Mouse (Mus musculus): ENCODE results near the gene Ntm. TPM values are rescaled to one million over a fixed set of nuclear protein-coding genes. Genes with fewer than 3 reads are reported as not detected.

The Ntm gene
- polyA plus RNA-seq, 1 experiment, result 5.4 TPM

GRCm38 (mm10) chr9:29451232-29451631 is 511.7 kb downstream of the Ntm start:
- no peak overlapping the region for H3K4me3 ChIP-seq (ENCODE audit: control insufficient read depth, low read depth, low read length)
- TF ChIP-seq POLR2A (IDR thresholded peaks at IDR 0.05; ENCODE audit: control insufficient read depth, low read depth, low read length), result no peak
- no peak for TF ChIP-seq CTCF (IDR thresholded peaks at IDR 0.05; ENCODE audit: control insufficient read depth, insufficient read depth, insufficient replicate concordance, low read depth, low read length)
- no peaks in the 10 kb centered on the region for H3K36me3 ChIP-seq (ENCODE audit: control insufficient read depth, insufficient read depth, low read length)
- H3K27ac ChIP-seq (ENCODE audit: control insufficient read depth, insufficient read depth, low read depth, low read length), result no peak overlapping the region
- H3K4me1 ChIP-seq (ENCODE audit: control insufficient read depth, insufficient read depth, low read length), result no peaks in the 10 kb centered on the region
- no peaks in the 10 kb centered on the region for H3K27me3 ChIP-seq (ENCODE audit: control insufficient read depth, insufficient read depth, low read length)

GRCm38 (mm10) chr9:29444001-29444400 is 518.9 kb downstream of the Ntm start:
- no peaks in the 10 kb centered on the region for H3K36me3 ChIP-seq (ENCODE audit: control insufficient read depth, insufficient read depth, low read length)
- no peak overlapping the region for H3K27ac ChIP-seq (ENCODE audit: control insufficient read depth, insufficient read depth, low read depth, low read length)
- no peak for TF ChIP-seq CTCF (IDR thresholded peaks at IDR 0.05; ENCODE audit: control insufficient read depth, insufficient read depth, insufficient replicate concordance, low read depth, low read length)
- no peak for TF ChIP-seq POLR2A (IDR thresholded peaks at IDR 0.05; ENCODE audit: control insufficient read depth, low read depth, low read length)
- H3K27me3 ChIP-seq (ENCODE audit: control insufficient read depth, insufficient read depth, low read length), result no peaks in the 10 kb centered on the region
- no peaks in the 10 kb centered on the region for H3K4me1 ChIP-seq (ENCODE audit: control insufficient read depth, insufficient read depth, low read length)
- H3K4me3 ChIP-seq (ENCODE audit: control insufficient read depth, low read depth, low read length), result no peak overlapping the region

- no peaks in the 10 kb centered on the region for H3K27me3 ChIP-seq (ENCODE audit: control insufficient read depth, insufficient read depth, low read length)
- H3K27ac ChIP-seq (ENCODE audit: control insufficient read depth, insufficient read depth, low read depth, low read length), result no peak overlapping the region
- TF ChIP-seq POLR2A (IDR thresholded peaks at IDR 0.05; ENCODE audit: control insufficient read depth, low read depth, low read length) (no peak), CTCF (IDR thresholded peaks at IDR 0.05; ENCODE audit: control insufficient read depth, insufficient read depth, insufficient replicate concordance, low read depth, low read length) (no peak)
- no peaks in the 10 kb centered on the region for H3K4me1 ChIP-seq (ENCODE audit: control insufficient read depth, insufficient read depth, low read length)
- no peaks in the 10 kb centered on the region for H3K36me3 ChIP-seq (ENCODE audit: control insufficient read depth, insufficient read depth, low read length)
- H3K4me3 ChIP-seq (ENCODE audit: control insufficient read depth, low read depth, low read length), result no peak overlapping the region
Measured at GRCm38 (mm10) chr9:29439401-29439800, 523.5 kb downstream of the Ntm start.

- H3K4me3 ChIP-seq (ENCODE audit: control insufficient read depth, low read depth, low read length), result no peak overlapping the region
- TF ChIP-seq POLR2A (IDR thresholded peaks at IDR 0.05; ENCODE audit: control insufficient read depth, low read depth, low read length), result no peak
- H3K4me1 ChIP-seq (ENCODE audit: control insufficient read depth, insufficient read depth, low read length), result no peaks in the 10 kb centered on the region
- H3K27me3 ChIP-seq (ENCODE audit: control insufficient read depth, insufficient read depth, low read length), result no peaks in the 10 kb centered on the region
- no peaks in the 10 kb centered on the region for H3K36me3 ChIP-seq (ENCODE audit: control insufficient read depth, insufficient read depth, low read length)
- no peak overlapping the region for H3K27ac ChIP-seq (ENCODE audit: control insufficient read depth, insufficient read depth, low read depth, low read length)
Measured at GRCm38 (mm10) chr9:29434611-29435010, 528.3 kb downstream of the Ntm start.

- H3K27me3 ChIP-seq (ENCODE audit: control insufficient read depth, insufficient read depth, low read length), result no peaks in the 10 kb centered on the region
- TF ChIP-seq CTCF (IDR thresholded peaks at IDR 0.05; ENCODE audit: control insufficient read depth, insufficient read depth, insufficient replicate concordance, low read depth, low read length), result no peak
- TF ChIP-seq POLR2A (IDR thresholded peaks at IDR 0.05; ENCODE audit: control insufficient read depth, low read depth, low read length), result no peak
- no peak overlapping the region for H3K27ac ChIP-seq (ENCODE audit: control insufficient read depth, insufficient read depth, low read depth, low read length)
Measured at GRCm38 (mm10) chr9:29433910-29434309, 529.0 kb downstream of the Ntm start.

GRCm38 (mm10) chr9:29433156-29433555 is 529.8 kb downstream of the Ntm start:
- Histone ChIP-seq H3K27me3 (ENCODE audit: control insufficient read depth, insufficient read depth, low read length) (no peaks in the 10 kb centered on the region), H3K36me3 (ENCODE audit: control insufficient read depth, insufficient read depth, low read length) (no peaks in the 10 kb centered on the region), H3K27ac (ENCODE audit: control insufficient read depth, insufficient read depth, low read depth, low read length) (no peak overlapping the region), H3K4me3 (ENCODE audit: control insufficient read depth, low read depth, low read length) (no peak overlapping the region), H3K4me1 (ENCODE audit: control insufficient read depth, insufficient read depth, low read length) (no peaks in the 10 kb centered on the region)
- no peak for TF ChIP-seq POLR2A (IDR thresholded peaks at IDR 0.05; ENCODE audit: control insufficient read depth, low read depth, low read length)
- no peak for TF ChIP-seq CTCF (IDR thresholded peaks at IDR 0.05; ENCODE audit: control insufficient read depth, insufficient read depth, insufficient replicate concordance, low read depth, low read length)

More at GRCm38 (mm10) chr9:29433910-29434309, 529.0 kb downstream of the Ntm start:
- Histone ChIP-seq H3K36me3 (ENCODE audit: control insufficient read depth, insufficient read depth, low read length) (no peaks in the 10 kb centered on the region), H3K4me1 (ENCODE audit: control insufficient read depth, insufficient read depth, low read length) (no peaks in the 10 kb centered on the region), H3K4me3 (ENCODE audit: control insufficient read depth, low read depth, low read length) (no peak overlapping the region)

GRCm38 (mm10) chr9:29431590-29431989 is 531.4 kb downstream of the Ntm start:
- TF ChIP-seq POLR2A (IDR thresholded peaks at IDR 0.05; ENCODE audit: control insufficient read depth, low read depth, low read length) (no peak), CTCF (IDR thresholded peaks at IDR 0.05; ENCODE audit: control insufficient read depth, insufficient read depth, insufficient replicate concordance, low read depth, low read length) (no peak)
- H3K36me3 ChIP-seq (ENCODE audit: control insufficient read depth, insufficient read depth, low read length), result no peaks in the 10 kb centered on the region
- H3K4me3 ChIP-seq (ENCODE audit: control insufficient read depth, low read depth, low read length), result no peak overlapping the region
- H3K4me1 ChIP-seq (ENCODE audit: control insufficient read depth, insufficient read depth, low read length), result no peaks in the 10 kb centered on the region
- H3K27me3 ChIP-seq (ENCODE audit: control insufficient read depth, insufficient read depth, low read length), result no peaks in the 10 kb centered on the region
- H3K27ac ChIP-seq (ENCODE audit: control insufficient read depth, insufficient read depth, low read depth, low read length), result no peak overlapping the region

- Histone ChIP-seq H3K27me3 (ENCODE audit: control insufficient read depth, insufficient read depth, low read length) (no peaks in the 10 kb centered on the region), H3K27ac (ENCODE audit: control insufficient read depth, insufficient read depth, low read depth, low read length) (no peak overlapping the region), H3K4me3 (ENCODE audit: control insufficient read depth, low read depth, low read length) (no peak overlapping the region), H3K36me3 (ENCODE audit: control insufficient read depth, insufficient read depth, low read length) (no peaks in the 10 kb centered on the region), H3K4me1 (ENCODE audit: control insufficient read depth, insufficient read depth, low read length) (no peaks in the 10 kb centered on the region)
- TF ChIP-seq CTCF (IDR thresholded peaks at IDR 0.05; ENCODE audit: control insufficient read depth, insufficient read depth, insufficient replicate concordance, low read depth, low read length), result no peak
- no peak for TF ChIP-seq POLR2A (IDR thresholded peaks at IDR 0.05; ENCODE audit: control insufficient read depth, low read depth, low read length)
Measured at GRCm38 (mm10) chr9:29430189-29430588, 532.8 kb downstream of the Ntm start.
